Mouse (Mus musculus): ENCODE measurements around the gene Rhbdl3.

Gene Rhbdl3

DNA sequence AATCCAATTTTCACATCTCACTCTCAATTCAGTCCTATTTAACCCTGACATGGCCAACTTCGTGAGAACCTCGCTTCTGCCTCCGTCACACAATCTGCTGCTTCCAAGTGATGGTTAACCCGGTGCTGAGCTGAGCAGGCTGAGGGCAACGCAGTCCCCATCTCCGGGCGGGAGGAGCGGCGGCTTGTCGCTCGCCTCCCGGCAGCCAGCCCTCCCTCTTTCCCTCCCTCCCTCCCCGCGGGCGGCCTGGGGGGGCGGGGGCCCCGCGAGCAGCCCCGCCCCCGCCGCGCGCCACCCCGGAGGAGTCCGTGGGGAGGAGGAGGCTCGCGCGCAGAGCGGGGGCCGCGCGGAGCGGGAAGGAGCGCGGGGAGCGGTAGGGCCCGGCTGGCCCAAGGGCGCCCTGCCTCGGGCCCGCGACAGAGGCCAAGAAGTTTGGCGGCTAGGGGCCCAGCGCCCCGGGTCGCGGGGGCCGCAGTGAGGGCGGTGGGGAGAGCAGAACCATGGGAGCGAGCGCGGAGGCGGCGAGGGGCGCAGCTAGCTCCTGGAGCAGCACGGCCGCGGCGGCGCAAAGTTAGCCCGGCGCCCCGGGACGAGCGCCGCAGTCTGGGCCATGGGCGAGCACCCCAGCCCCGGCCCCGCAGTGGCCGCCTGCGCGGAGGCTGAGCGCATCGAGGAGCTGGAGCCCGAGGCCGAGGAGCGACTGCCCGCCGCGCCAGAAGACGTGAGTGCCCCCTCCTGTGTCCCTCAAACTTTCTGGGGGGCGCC is at the start of gene Rhbdl3:
Rhbdl3 (plus strand) TSS at position 362 of the 765 bp plus-strand sequence.
- DNase-seq (ENCODE audit: low spot score) = peak; percentile 38

DNA sequence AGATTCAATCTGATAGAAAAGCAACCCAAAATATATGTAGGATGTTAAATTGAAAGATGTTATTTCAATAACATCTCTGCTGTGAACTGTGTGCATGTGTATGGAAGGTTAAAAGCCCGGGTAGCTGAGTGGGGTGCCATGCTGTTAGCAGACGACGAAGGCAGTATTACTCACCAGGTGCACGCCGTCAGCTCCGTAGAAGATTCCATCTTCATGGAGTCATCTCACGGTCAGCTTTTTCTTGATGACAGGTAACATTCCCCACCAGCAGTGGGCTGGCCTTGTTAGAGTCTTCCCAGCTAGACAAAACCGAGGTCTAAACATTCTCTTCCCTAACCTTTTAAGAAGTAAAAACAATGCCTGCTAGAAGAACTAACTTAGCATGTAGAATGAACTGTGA is 36.6 kb upstream of the Rhbdl3 start:
- DNase-seq (ENCODE audit: low spot score) = no peak

DNA sequence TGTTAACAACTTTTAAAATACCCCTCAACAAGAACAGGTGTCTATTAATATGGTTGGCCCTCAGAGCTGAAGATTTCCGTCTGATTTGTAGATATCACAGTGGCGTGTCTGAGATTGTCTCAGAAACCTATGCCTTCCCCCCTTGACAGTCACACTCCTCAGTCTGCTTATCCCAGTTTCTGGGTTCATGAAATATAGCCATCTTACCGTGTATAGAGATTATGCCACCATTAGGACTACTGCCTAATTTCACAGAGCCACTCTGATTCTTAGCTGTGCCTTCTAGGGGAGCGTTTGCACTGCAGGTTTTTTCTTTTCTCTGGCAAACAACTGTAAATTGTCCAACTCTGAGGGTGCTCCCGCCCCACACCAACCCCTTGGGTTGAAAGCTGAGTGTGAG is 29.6 kb upstream of the Rhbdl3 start:
- no peak for DNase-seq (ENCODE audit: low spot score)

DNA sequence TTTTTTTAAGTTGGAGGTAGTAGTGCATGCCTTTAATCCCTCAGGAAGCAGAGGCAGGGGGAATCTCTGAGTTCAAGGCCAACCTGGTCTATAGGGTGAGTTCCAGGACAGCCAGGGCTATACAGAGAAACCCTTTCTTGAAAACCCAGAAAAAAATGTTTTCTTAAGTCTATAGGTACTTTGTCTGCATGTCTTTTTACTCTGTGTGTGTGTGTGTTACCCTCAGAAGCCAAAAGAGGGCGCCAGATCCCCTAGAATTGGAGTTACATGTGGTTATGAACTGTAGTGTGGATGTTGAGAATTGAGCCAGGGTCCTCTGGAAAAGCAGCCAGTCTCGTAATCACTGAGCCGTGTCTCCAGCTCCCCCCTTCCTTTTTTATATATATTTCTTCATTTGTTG is 25.7 kb upstream of the Rhbdl3 start:
- no peak for DNase-seq (ENCODE audit: low spot score)

DNA sequence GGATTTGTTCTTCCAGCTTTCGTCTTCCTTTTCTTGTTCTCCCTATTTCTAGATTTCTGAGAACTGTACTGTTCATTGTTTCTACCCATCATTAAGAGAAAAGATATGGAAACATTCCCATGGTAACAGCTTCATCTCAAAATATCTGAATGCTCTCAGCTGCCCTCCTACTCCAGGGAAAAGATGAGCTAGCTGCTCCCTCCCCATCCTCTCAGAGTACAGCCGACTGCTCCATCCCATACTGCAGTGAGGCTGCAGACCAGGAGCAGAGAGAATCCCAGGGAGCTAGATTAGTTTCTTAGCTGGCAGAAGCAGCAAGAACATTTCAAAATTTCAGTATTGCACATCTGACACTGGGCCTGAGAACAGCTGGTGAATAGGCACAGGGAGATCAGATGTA is 22.7 kb upstream of the Rhbdl3 start:
- DNase-seq (ENCODE audit: low spot score) = no peak

DNA sequence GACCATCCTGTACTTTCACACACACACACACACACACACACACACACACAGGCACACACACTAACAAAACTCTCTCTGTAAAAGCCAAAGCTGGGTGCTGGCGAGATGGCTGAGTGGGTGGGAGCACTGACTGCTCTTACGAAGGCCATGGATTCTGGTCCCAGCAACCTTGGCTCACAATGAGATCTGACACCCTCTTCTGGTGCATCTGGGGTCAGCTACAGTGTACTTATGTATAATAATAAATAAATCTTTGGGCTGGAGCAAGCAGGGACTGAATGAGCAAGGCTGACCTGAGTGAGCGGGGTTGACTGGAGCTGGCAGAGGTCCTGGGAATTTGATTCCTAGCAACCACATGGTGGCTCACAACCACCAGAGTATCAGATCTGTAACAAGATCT is 16.9 kb upstream of the Rhbdl3 start:
- no peak for DNase-seq (ENCODE audit: low spot score)

DNA sequence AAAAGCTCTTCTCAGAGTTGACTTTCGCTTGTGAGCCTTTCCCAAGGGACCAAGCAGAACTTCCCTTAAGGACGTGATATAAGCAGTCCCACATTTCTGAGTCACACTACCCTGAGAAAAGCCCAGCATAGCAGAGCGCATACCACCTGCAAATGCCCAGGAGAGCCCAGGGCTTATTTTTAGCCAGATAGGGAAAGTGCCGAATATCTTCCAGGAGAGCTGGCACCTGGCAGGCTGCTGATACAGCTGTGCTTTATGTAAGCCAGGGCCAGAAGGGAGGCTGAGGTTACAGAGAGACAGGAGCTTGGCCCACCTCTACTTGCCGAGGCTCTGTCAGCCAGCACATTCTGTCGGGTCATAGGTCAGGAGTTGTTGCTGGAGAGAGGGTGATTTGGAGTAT is 16.1 kb upstream of the Rhbdl3 start:
- DNase-seq (ENCODE audit: low spot score) = no peak

DNA sequence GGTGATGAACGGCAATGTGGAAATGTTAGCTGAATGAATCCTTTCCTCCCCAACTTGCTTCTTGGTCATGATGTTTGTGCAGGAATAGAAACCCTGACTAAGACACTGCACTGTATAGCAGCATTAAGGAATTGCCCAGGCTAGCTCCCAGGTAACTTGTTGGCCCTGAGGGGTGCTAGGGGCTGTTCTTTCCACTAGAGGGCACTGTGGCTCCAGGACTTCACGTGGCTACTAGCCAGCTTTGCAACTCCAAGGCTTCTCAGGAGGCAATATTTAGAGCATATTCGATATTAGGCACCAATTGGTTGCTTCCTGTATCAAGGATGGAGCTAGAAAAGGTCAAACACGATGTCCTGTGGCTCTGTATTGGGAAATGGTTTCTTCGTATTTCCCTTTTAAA is 13.6 kb upstream of the Rhbdl3 start:
- DNase-seq (ENCODE audit: low spot score) = peak; percentile 37

DNA sequence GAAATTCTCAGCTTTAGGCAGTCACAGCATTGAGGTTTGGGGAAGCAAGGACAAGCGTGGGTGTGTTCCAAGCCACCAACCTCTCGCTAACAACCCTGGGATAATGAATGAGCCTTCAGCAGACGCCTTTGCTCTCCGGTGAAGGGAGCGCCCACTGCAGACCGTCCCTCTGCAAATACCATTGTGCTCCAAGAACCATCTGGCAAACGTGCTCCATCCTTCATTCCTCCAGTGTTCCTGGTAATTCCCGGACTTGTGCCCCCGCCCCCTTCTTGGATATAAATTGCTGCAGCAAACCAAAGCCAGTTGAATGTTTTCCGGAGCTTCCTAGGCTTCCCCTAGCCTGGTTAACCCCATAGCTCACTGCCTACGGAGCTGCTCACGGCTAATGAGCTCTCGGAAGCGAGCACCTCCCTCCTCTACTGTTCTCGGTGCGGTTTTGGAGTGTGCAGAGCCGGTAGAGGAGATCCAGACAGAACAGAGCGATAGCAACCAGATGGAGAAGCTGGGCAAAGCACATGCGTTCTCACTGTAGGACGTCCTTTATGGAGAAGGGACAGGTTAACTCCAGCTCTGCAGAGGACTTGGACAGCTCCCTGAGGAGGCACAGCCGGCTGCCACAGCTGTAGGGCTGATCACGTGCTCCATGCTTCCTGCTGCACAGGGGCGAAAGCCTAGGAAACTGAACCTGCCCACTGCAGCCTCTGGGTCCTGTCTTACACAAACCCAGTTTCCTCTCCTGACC is 10.8 kb upstream of the Rhbdl3 start:
- no peak for DNase-seq (ENCODE audit: low spot score)

DNA sequence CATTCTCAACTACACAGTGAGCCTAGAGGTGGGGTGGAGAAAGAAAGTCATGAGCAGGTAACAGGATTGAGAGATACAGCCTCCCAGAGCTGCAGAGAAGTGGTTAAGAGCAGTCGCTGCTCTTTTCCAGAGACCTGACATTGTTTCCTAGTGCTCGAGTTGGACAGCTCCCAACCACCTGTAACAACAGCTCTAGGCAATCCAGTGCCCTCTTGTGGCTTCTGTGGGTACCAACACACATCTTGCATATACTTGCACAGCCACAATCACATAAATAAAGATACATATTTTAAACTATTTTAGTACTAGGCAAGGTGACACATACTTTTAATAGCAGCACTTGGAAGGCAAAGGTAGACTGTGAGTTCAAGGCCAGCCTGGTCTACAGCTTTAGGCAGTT is 9.7 kb upstream of the Rhbdl3 start:
- DNase-seq (ENCODE audit: low spot score) = no peak

DNA sequence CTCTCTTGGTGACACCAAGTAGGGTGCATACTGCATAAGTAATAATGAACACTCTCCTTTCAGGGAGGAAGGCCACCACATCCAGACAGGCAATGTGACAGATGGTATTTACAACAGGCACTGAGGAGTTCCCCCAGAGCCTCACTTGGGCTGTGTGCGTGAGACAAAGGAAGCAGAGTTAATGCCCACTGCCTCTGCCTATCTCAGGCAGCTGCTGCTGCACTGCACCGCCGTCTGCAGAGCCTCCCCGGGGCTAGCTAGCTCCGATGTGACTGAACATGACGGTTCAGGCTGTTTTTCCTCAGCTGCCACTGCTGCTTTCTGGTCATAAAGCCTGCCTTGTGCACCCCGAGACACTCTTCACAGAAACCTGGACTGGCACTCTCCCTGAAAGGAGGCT is 8.2 kb upstream of the Rhbdl3 start:
- no peak for DNase-seq (ENCODE audit: low spot score)

DNA sequence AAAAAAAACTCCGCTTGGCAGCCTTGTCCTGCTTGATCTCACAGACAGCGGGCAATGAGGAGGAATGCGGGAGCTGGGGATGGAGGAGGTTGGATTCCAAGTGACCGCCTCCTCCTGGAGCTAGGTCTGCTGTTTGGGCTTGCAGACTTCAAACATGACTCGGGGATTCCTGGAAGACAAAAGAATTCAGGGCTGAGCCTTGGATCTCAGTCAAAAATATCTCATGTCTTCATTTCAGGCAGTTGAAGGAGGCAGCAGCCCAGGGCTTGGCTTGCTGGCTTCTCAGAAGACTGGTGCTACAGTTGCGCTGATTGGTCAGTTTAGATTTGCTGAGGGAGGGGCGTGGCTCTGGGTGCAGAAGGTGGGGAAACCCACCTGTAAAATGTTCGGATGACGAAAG is 5.6 kb upstream of the Rhbdl3 start:
- no peak for DNase-seq (ENCODE audit: low spot score)

DNA sequence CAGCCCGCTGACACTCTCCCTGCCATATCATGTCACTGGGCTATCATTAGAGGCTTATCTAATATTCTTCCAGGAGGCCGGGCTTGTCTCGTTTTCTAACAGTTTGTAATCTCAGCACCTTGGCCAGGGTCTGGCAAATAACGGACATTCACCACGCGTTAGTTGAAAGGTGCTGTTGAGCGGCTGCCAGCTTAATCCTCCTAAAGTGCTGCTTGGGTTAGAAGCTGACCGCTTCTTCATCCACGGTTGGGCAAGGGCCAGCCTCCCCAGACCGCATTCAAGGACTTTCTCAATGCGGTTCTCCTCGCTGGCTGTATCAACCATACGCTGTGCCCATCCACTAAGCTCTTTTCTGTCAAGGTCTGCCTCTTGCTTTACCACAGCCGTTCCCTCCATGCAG is 4.9 kb upstream of the Rhbdl3 start:
- DNase-seq (ENCODE audit: low spot score) = no peak

DNA sequence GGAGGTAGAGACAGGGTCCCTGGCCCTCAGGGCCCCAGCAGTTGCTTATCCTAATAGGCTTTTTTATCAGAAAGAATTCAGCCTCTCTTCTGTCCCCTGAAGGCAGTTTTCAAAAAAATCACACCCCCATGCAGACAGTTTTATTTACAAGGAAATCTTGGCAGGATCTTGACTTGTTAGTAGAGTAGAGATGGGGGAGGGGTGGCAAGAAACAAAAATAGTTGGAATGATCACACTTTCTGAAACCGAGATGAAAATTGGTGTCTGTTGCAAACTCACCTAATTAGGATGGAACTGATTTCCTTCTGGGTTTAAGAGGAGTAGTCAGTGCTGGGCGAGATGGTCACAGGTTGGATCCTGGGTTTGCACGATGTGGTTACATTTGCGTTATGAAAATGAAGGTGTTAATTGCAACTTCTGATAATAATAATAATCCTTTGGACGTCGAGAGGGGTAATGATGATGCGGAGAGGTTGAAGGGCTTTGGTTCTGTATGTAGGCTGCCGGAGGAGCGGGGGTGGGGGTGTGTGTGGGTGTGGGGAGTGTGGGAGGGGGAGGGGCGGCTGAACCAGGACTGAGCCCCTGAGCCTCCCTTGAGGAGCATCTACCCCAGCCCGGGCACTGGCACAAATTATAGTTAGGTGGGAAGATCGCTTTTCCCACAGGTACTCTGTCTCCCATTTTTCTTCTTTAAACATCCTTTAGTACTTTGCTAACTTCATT is 1.0 kb upstream of the Rhbdl3 start:
- DNase-seq (ENCODE audit: low spot score) = no peak

DNA sequence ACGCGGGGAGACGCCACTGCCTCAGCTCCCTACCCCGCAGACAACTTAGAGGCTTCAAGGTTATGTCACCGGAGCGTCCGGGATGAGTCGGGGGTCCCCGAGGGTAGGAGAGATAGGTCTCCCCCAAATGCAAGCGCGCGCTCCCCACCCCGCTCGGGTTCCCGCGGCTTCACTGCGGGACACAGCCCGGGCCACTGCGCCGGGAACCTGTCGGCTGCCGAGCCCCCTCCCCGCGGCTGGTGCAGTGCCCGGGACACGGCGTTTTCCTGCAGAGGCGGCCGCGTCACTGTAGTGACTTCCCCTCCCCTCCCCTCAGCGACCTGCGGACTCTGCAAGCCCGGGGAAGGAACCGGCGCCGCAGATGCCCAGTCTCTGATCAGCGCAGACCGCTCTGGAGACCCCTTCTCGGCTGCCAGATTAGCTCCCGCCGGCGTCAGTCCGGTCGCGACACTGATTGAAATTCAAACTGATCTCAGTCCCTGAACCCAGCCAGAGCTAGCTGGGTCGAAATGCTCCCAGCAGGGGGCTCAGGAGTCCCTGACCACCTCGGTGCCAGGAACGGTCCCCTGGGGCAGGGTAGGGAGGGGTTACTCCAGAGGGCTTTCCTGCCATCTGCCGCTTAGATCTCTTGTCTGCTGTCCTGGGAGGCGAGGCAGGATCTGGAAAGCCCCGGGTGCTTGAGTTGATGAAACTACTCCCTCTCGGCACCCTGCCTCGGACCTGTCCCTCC is 769 bp downstream of the Rhbdl3 start:
- peak; percentile 26 for DNase-seq (ENCODE audit: low spot score)

DNA sequence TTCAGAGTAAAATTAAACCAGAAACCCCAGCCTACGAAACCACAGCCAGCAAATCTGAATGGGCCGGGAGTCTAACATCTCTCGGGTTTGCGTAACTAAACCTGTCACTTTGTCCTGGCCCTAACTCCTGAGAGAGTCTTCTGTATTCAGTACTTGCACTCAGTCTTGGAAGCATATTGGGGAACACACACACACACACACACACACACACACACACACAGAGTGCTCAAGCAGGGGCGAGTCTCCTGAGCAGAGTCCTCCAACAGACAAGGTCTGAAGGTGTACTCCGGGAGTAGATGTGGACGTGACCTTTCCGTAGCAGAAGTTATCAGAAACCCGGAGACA is 1.3 kb downstream of the Rhbdl3 start:
- no peak for DNase-seq (ENCODE audit: low spot score)

DNA sequence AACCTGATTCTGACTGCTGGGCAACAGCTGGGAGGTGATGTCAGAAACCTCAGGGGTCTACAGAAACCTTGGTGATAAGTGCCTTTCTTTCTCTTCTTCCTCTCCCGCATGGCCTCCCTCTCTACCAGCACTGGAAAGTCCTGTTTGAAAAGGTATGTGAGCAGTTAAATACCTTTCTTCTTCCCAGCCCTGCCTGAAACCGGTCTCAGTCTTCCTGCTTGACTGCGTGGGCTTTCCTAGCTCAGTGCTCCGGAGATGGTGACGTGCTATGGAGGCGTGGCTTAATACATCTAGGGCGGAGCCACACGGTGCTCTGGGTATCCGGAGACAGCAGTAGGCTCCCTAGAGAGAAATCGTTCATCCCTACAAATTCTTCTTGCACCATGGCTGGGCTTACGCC is 1.8 kb downstream of the Rhbdl3 start:
- no peak for DNase-seq (ENCODE audit: low spot score)

DNA sequence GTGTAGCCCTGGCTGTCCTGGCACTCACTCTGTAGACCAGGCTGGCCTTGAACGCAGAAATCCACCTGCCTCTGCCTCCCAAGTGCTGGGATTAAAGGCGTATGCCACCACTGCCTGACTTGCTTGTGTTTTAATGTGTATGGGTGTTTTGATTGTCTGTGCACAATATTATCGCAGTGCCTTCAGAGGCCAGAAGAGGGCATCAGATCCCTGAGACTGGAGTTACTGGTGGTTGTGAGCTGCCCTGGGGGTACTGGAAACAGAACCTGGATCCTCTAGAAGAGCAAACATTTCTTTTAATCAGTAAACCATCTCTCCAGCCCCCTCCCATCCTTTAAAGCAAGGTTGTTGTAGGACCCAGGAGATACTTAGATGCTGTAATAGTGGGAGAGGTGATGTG is 3.0 kb downstream of the Rhbdl3 start:
- no peak for DNase-seq (ENCODE audit: low spot score)

DNA sequence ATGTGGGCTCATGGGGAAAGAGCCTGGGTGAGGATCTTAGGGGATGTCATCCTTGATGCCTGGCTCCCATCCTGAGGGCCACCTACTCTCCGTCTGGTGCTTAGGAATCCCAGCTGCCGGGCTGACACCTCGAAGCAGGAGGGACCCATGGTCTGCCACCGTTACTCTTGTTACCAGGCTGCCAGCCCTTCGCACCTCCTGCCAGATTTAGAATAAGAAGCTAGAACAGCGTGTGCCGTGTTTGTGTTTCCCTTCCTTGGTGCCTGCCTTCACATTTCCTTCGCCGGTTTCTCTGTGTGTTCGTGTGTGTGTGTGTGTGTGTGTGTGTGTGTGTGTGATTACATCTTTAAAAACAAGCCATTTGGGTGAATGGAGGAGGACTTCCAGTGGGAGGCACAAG is 4.1 kb downstream of the Rhbdl3 start:
- no peak for DNase-seq (ENCODE audit: low spot score)

DNA sequence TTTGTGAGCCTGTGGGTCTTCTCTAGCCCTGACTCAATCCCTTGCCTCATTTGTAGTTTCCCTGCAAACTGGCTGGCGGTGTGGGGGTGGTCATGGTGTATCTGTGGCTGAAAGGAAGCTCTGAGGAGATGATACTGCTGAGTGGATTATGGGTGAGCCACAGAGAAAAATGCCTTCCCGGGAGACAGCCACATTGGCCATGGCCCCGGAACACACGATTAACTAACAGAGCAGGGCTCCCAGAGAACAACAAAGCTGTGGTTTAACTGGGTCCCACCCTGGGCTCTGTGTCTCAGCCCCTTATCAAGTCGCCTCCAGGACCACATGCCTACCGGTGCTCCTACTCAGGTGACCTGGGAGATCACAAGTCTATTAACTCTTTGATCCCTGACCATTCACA is 7.8 kb downstream of the Rhbdl3 start:
- no peak for DNase-seq (ENCODE audit: low spot score)

DNA sequence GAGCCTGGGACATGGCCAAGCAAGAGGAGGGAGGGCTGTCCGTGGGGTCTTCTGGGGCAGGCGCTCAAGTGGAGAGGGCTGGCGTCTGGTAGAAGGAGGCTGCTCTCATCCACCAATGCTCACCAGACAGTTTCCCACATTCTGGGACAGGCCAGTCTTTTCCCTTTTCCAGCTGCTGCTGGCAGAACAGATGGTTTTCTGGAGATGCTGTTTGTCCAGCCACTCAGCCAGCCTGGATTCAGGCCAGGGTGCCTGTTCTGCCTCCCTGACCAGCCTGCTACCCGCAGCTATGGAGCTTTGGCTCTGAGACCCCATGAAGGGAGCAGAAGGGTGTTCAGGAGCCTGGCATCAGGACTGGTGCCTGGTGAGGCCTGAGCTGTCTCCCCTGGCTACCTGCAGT is 10.6 kb downstream of the Rhbdl3 start:
- no peak for DNase-seq (ENCODE audit: low spot score)

DNA sequence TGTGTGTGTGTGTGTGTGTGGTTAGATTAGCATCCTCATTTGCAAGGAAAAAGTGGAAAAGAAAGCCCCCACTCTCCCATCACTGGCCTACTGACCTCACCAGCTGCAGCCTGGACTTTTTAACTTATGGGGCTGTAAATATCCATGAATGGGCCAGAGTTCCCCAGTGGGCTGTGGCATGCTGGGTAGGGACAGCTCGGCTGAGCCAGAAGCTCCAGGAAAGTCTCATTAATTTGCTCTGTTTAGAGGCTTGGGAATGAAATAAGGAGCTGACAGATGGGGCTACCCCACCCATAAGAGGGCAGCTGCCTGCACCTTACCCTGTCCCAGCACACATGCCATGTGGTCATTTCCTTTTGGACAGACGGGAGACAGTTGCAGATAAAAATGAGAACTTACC is 11.3 kb downstream of the Rhbdl3 start:
- no peak for DNase-seq (ENCODE audit: low spot score)

DNA sequence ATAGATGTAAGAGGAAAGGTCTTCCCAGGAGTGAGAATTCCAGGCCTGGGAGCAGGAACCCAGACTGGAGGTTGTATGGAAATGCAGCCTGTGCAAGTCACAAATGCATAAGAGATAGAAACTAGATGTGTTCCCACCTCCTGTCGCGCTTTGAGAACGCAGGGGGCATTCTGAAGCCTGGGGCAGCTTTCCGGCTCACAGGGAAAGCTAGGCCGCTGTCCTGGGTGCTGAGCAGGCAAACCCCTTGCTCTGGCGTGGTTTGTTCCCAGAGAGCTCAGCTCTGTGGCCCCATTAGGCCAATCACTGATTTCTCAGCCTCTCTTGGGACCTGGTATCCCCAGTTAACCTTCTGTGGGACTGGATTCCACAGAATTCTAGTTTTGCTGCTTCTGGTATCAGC is 11.9 kb downstream of the Rhbdl3 start:
- no peak for DNase-seq (ENCODE audit: low spot score)

All from ovary, postnatal 10 days (tissue).